In genomic region chr14:89988983-89989382, GRCm38 (mm10) we compare ENCODE assay signal across 24 mouse cellular contexts.
DNase-seq lines count a peak whose midpoint lies in the region; ATAC-seq and TF ChIP-seq lines count a peak whose summit lies in the region.
"Had no signal": no experiment of that assay in that cellular context is flagged by ENCODE, and none has a peak within 500 bp of the region (broad histone marks: within the 10 kb centered on the region; RNA-seq: fewer than 3 reads in every experiment).

No protein-coding gene starts in this region.

- no peaks in the 10 kb centered on the region for H3K27me3 ChIP-seq in forebrain, embryonic 13.5 days
- no peaks in the 10 kb centered on the region for H3K27me3 ChIP-seq in forebrain, embryonic 16.5 days (replicated peaks; ENCODE audit: control insufficient read depth, insufficient read depth, low read length)
- H3K27me3 ChIP-seq in neural tube, embryonic 11.5 days (ENCODE audit: control insufficient read depth, insufficient read depth, low read length) = no peaks in the 10 kb centered on the region
- no peaks in the 10 kb centered on the region for H3K27me3 ChIP-seq in neural tube, embryonic 15.5 days (replicated peaks)
- no peaks in the 10 kb centered on the region for H3K27me3 ChIP-seq in hindbrain, postnatal 0 days (ENCODE audit: insufficient read depth, low read length)
- H3K27me3 ChIP-seq in cerebellum, adult 2 months (ENCODE audit: control insufficient read depth, insufficient read depth, low read length) = no peaks in the 10 kb centered on the region
- H3K27me3 ChIP-seq: embryonic facial prominence, embryonic 13.5 days; limb, embryonic 15.5 days; megakaryocyte, embryonic 14.5 days had no signal

- no peak overlapping the region for H3K9ac ChIP-seq in forebrain, embryonic 13.5 days
- no peak overlapping the region for H3K9ac ChIP-seq in forebrain, embryonic 16.5 days (replicated peaks; ENCODE audit: low read depth, low read length)
- no peak overlapping the region for H3K9ac ChIP-seq in neural tube, embryonic 11.5 days (ENCODE audit: low read length)
- no peak overlapping the region for H3K9ac ChIP-seq in neural tube, embryonic 15.5 days (replicated peaks)
- H3K9ac ChIP-seq in hindbrain, postnatal 0 days (replicated peaks; ENCODE audit: low read length) = no peak overlapping the region
- H3K9ac ChIP-seq: embryonic facial prominence, embryonic 13.5 days; limb, embryonic 15.5 days; liver, embryonic 14.5 days; lung, embryonic 14.5 days had no signal

- no peak overlapping the region for H3K4me3 ChIP-seq in forebrain, embryonic 13.5 days
- no peak overlapping the region for H3K4me3 ChIP-seq in forebrain, embryonic 16.5 days (replicated peaks; ENCODE audit: low read length)
- no peak overlapping the region for H3K4me3 ChIP-seq in neural tube, embryonic 11.5 days (ENCODE audit: low read depth, low read length)
- H3K4me3 ChIP-seq in neural tube, embryonic 15.5 days (replicated peaks) = no peak overlapping the region
- no peak overlapping the region for H3K4me3 ChIP-seq in hindbrain, postnatal 0 days (ENCODE audit: low read length)
- no peak overlapping the region for H3K4me3 ChIP-seq in cerebellum, adult 2 months (replicated peaks; ENCODE audit: insufficient read depth, low read depth, low read length)
- H3K4me3 ChIP-seq: embryonic facial prominence, embryonic 13.5 days; heart, embryonic 10.5 days; limb, embryonic 15.5 days; megakaryocyte, embryonic 14.5 days had no signal

- no peak for TF ChIP-seq POLR2A in cerebellum, adult 2 months (IDR thresholded peaks at IDR 0.05; ENCODE audit: borderline replicate concordance, insufficient read depth, low read length)

- no peaks in the 10 kb centered on the region for H3K9me3 ChIP-seq in forebrain, embryonic 13.5 days (replicated peaks)
- H3K9me3 ChIP-seq in forebrain, embryonic 16.5 days (ENCODE audit: control insufficient read depth, low read length) = no peaks in the 10 kb centered on the region
- H3K9me3 ChIP-seq in neural tube, embryonic 11.5 days (ENCODE audit: control insufficient read depth, low read length) = no peaks in the 10 kb centered on the region
- no peaks in the 10 kb centered on the region for H3K9me3 ChIP-seq in neural tube, embryonic 15.5 days (replicated peaks)
- H3K9me3 ChIP-seq in hindbrain, postnatal 0 days (ENCODE audit: low read length) = no peaks in the 10 kb centered on the region
- H3K9me3 ChIP-seq: embryonic facial prominence, embryonic 13.5 days; heart, embryonic 10.5 days; limb, embryonic 15.5 days; megakaryocyte, embryonic 14.5 days had no signal

- peak; percentile 15 for DNase-seq in neural tube, embryonic 11.5 days (ENCODE audit: low spot score)
- peak; percentile 44 for DNase-seq in hindbrain, postnatal 0 days (ENCODE audit: low spot score)
- DNase-seq in spleen, postnatal 14 days (ENCODE audit: low spot score in 2 of 2) = no peak
- DNase-seq in cerebellum, adult 2 months = no peak
- DNase-seq: adrenal gland, postnatal 36 days; cerebellum, adult 11-12 months; cerebellum, postnatal 14 days; heart, postnatal 4 days; kidney, adult 8-10 months; kidney, postnatal 10 days; left cerebral cortex, postnatal 4 days; lung, embryonic 14.5 days; thymus, adult 2 months had no signal

- whole genome bisulfite sequencing in forebrain, embryonic 13.5 days = 59% methylated on average over 6 of the region's 6 CpGs
- WGBS in forebrain, embryonic 16.5 days = 46% methylated on average over 6 of the region's 6 CpGs
- WGBS in neural tube, embryonic 11.5 days = 56% methylated on average over 6 of the region's 6 CpGs
- 29% methylated on average over 6 of the region's 6 CpGs for WGBS in neural tube, embryonic 15.5 days
- WGBS in hindbrain, postnatal 0 days = 35% methylated on average over 6 of the region's 6 CpGs
- 58% methylated on average over 6 of the region's 6 CpGs for WGBS in cerebellum, adult 2 months

- H3K4me1 ChIP-seq in forebrain, embryonic 13.5 days = peaks cover 8% of the 10 kb centered on the region; the same call in 1 of the 2 replicates
- no peaks in the 10 kb centered on the region for H3K4me1 ChIP-seq in forebrain, embryonic 16.5 days (replicated peaks; ENCODE audit: control insufficient read depth, insufficient read depth, low read length)
- H3K4me1 ChIP-seq in neural tube, embryonic 11.5 days (ENCODE audit: control insufficient read depth, insufficient read depth, low read length) = no peaks in the 10 kb centered on the region
- H3K4me1 ChIP-seq in neural tube, embryonic 15.5 days = no peaks in the 10 kb centered on the region
- H3K4me1 ChIP-seq in hindbrain, postnatal 0 days (ENCODE audit: insufficient read depth, low read length) = no peaks in the 10 kb centered on the region
- no peaks in the 10 kb centered on the region for H3K4me1 ChIP-seq in cerebellum, adult 2 months (ENCODE audit: control insufficient read depth, insufficient read depth, low read length)
- H3K4me1 ChIP-seq: embryonic facial prominence, embryonic 13.5 days; heart, embryonic 10.5 days; limb, embryonic 15.5 days; megakaryocyte, embryonic 14.5 days had no signal

- peak; percentile 36; the same call in 1 of the 2 replicates for ATAC-seq in forebrain, embryonic 13.5 days
- ATAC-seq in forebrain, embryonic 16.5 days = no peak
- no peak for ATAC-seq in neural tube, embryonic 11.5 days (ENCODE audit: insufficient read depth, low FRiP score, low TSS enrichment)
- ATAC-seq in neural tube, embryonic 15.5 days (ENCODE audit: low FRiP score) = no peak
- ATAC-seq in hindbrain, postnatal 0 days = no peak
- ATAC-seq: midbrain, embryonic 16.5 days; Patski had no signal

- H3K36me3 ChIP-seq in forebrain, embryonic 13.5 days (ENCODE audit: poor library complexity, severe bottlenecking) = no peaks in the 10 kb centered on the region
- H3K36me3 ChIP-seq in forebrain, embryonic 16.5 days (ENCODE audit: control insufficient read depth, insufficient read depth) = no peaks in the 10 kb centered on the region
- no peaks in the 10 kb centered on the region for H3K36me3 ChIP-seq in neural tube, embryonic 11.5 days (ENCODE audit: control insufficient read depth, insufficient read depth, low read length)
- H3K36me3 ChIP-seq in neural tube, embryonic 15.5 days = no peaks in the 10 kb centered on the region
- H3K36me3 ChIP-seq in hindbrain, postnatal 0 days (ENCODE audit: insufficient read depth, low read length) = no peaks in the 10 kb centered on the region
- H3K36me3 ChIP-seq: embryonic facial prominence, embryonic 13.5 days; heart, embryonic 10.5 days; limb, embryonic 15.5 days had no signal

- TF ChIP-seq CTCF in hindbrain, postnatal 0 days (IDR thresholded peaks at IDR 0.05; ENCODE audit: low read depth) = no peak
- TF ChIP-seq CTCF in cerebellum, adult 2 months (IDR thresholded peaks at IDR 0.05; ENCODE audit: borderline replicate concordance, insufficient read depth, low read depth, low read length) = no peak

- no peak overlapping the region for H3K4me2 ChIP-seq in forebrain, embryonic 13.5 days
- no peak overlapping the region for H3K4me2 ChIP-seq in forebrain, embryonic 16.5 days (ENCODE audit: low read length)
- no peak overlapping the region for H3K4me2 ChIP-seq in neural tube, embryonic 11.5 days (ENCODE audit: low read depth)
- H3K4me2 ChIP-seq in neural tube, embryonic 15.5 days = no peak overlapping the region
- H3K4me2 ChIP-seq in hindbrain, postnatal 0 days (ENCODE audit: low read depth, low read length) = no peak overlapping the region
- H3K4me2 ChIP-seq: embryonic facial prominence, embryonic 13.5 days; limb, embryonic 15.5 days; lung, embryonic 14.5 days had no signal

- no peak overlapping the region for H3K27ac ChIP-seq in forebrain, embryonic 13.5 days
- H3K27ac ChIP-seq in forebrain, embryonic 16.5 days (ENCODE audit: low read length) = no peak overlapping the region
- H3K27ac ChIP-seq in neural tube, embryonic 11.5 days (ENCODE audit: low read depth, low read length) = no peak overlapping the region
- H3K27ac ChIP-seq in neural tube, embryonic 15.5 days (replicated peaks) = no peak overlapping the region
- H3K27ac ChIP-seq in hindbrain, postnatal 0 days = no peak overlapping the region
- H3K27ac ChIP-seq in cerebellum, adult 2 months (ENCODE audit: insufficient read depth, low read length) = no peak overlapping the region
- H3K27ac ChIP-seq: embryonic facial prominence, embryonic 13.5 days; heart, embryonic 10.5 days; limb, embryonic 15.5 days; liver, embryonic 14.5 days; stomach, postnatal 0 days had no signal

Comparison
In these comparisons a context has a peak if more than half of its experiments do, and no peak if none do; other contexts are left out.
1. DNase-seq: peak in neural tube, embryonic 11.5 days (single experiment) and hindbrain, postnatal 0 days (single experiment); none in spleen, postnatal 14 days (0 of 2) and cerebellum, adult 2 months (0 of 2).